Mouse (Mus musculus) embryonic facial prominence, embryonic 14.5 days (tissue): ENCODE data around the gene Utp14b. TPM values are rescaled to one million over a fixed set of nuclear protein-coding genes. Genes with fewer than 3 reads are reported as not detected.
A peak's percentile ranks its signal among the peaks of the same experiment; 100 is the strongest.

Experiments
- ATAC-seq: fragments of 200-750 bp; cut with Nextera tagmentation; 2 replicates; pipeline ENCODE4 v1.8.0; 2017; ENCODE audit warnings: low read depth, moderate number of reproducible peaks, moderate TSS enrichment
- DNase-seq: peaks from one replicate; pipeline ENCODE4 v3.0.0-alpha.2; 2015; ENCODE audit warnings: low spot score
- H3K27ac ChIP-seq: fragments of 300-500 bp; sonication (generic); replicated peaks from 2 replicates; pipeline ENCODE4 v1.5.1; 2014; ENCODE audit warnings: low read depth, mild to moderate bottlenecking, low read length, moderate library complexity
- H3K27me3 ChIP-seq: fragments of 300-500 bp; sonication (generic); replicated peaks from 2 replicates; pipeline ENCODE4 v1.6.1; 2014; ENCODE audit warnings: low read length; ENCODE audit not compliant: control insufficient read depth, insufficient read depth
- H3K36me3 ChIP-seq: fragments of 300-500 bp; sonication (generic); 2 replicates; pipeline ENCODE4 v1.6.1; 2014; ENCODE audit warnings: low read length, mixed read lengths; ENCODE audit not compliant: control insufficient read depth, insufficient read depth
- H3K4me1 ChIP-seq: fragments of 300-500 bp; sonication (generic); 2 replicates; pipeline ENCODE4 v1.6.1; 2014; ENCODE audit warnings: antibody characterized with exemption, low read length; ENCODE audit not compliant: control insufficient read depth, insufficient read depth
- H3K4me2 ChIP-seq: fragments of 300-500 bp; sonication (generic); 2 replicates; pipeline ENCODE4 v1.6.1; 2014; ENCODE audit warnings: low read depth, mild to moderate bottlenecking, low read length, moderate library complexity, mixed read lengths
- H3K4me3 ChIP-seq: fragments of 300-500 bp; sonication (generic); 2 replicates; pipeline ENCODE4 v1.5.1; 2014; ENCODE audit warnings: low read depth, mild to moderate bottlenecking, low read length
- H3K9ac ChIP-seq: fragments of 300-500 bp; sonication (generic); 2 replicates; pipeline ENCODE4 v1.6.1; 2014; ENCODE audit warnings: low read depth, mild to moderate bottlenecking, low read length, moderate library complexity, mixed read lengths
- H3K9me3 ChIP-seq: fragments of 300-500 bp; sonication (generic); 2 replicates; pipeline ENCODE4 v1.6.1; 2016; ENCODE audit warnings: low read length; ENCODE audit not compliant: control insufficient read depth
- WGBS: fragments of 180-500 bp; shearing (Covaris S2); extraction: QIAGEN DNeasy Blood & Tissue Kit; methylation state at CpG from one replicate; pipeline ENCODE4 v1.1.7; 2014; 5-methylcytosine and 5-hydroxymethylcytosine counted together
- polyA plus RNA-seq: library from polyadenylated mRNA; unstranded; fragments of >200 nt; fragmentation: Nextera tagmentation; extraction: Ambion mirVana; gene quantifications from 2 replicates; pipeline ENCODE4 v1.2.1, GENCODE M21; 2014

Gene Utp14b
- polyA plus RNA-seq, result 3.7 and 4.8 TPM in 2 replicates

- Histone ChIP-seq H3K4me2 (peak within 1 kb of the TSS; percentile 82), H3K27ac (peak within 1 kb of the TSS; percentile 97), H3K4me1 (peaks cover 20% of the 10 kb centered on the region), H3K36me3 (no peaks in the 10 kb centered on the region), H3K9me3 (no peaks in the 10 kb centered on the region), H3K27me3 (no peaks in the 10 kb centered on the region), H3K9ac (peak within 1 kb of the TSS; percentile 96), H3K4me3 (peak within 1 kb of the TSS; percentile 93)
- DNase-seq, result peak; percentile 99
- WGBS, result 1% methylated on average over 33 of the region's 104 CpGs
- ATAC-seq, result peak; percentile 100
These were observed at the start of gene Utp14b, which contains the start of gene Acsl3 for GRCm38 (mm10) chr1:78657671-78658440. Gene Utp14b, plus strand, starts transcription at chr1:78658038. Gene Acsl3, plus strand, starts transcription at chr1:78657825.

GRCm38 (mm10) chr1:78609134-78609907, 48.5 kb upstream of the Utp14b start:
- 16% methylated on average over 12 of the region's 12 CpGs for WGBS
- Histone ChIP-seq H3K4me2 (no peak overlapping the region), H3K36me3 (no peaks in the 10 kb centered on the region), H3K9me3 (no peaks in the 10 kb centered on the region), H3K27ac (0 out of 2 replicates have a peak overlapping the region, but pooled peaks have one; percentile 10), H3K27me3 (no peaks in the 10 kb centered on the region), H3K4me3 (no peak overlapping the region), H3K4me1 (peaks cover 7% of the 10 kb centered on the region; the same call in 1 of the 2 replicates), H3K9ac (no peak overlapping the region)
- DNase-seq (peak; percentile 60), ATAC-seq (peak; percentile 41; the same call in 1 of the 2 replicates)

GRCm38 (mm10) chr1:78611039-78611438, 46.8 kb upstream of the Utp14b start:
- H3K27ac ChIP-seq, result no peak overlapping the region
- no peak overlapping the region for H3K4me2 ChIP-seq
- peaks cover 7% of the 10 kb centered on the region; the same call in 1 of the 2 replicates for H3K4me1 ChIP-seq
- no peaks in the 10 kb centered on the region for H3K9me3 ChIP-seq
- H3K9ac ChIP-seq, result no peak overlapping the region
- no peaks in the 10 kb centered on the region for H3K27me3 ChIP-seq
- no peaks in the 10 kb centered on the region for H3K36me3 ChIP-seq
- ATAC-seq, result peak; percentile 70
- no peak overlapping the region for H3K4me3 ChIP-seq
- DNase-seq, result peak; percentile 50
- WGBS, result 50% methylated on average over 4 of the region's 4 CpGs

- 65% methylated on average over 1 of the region's 1 CpGs for WGBS
- H3K9ac ChIP-seq, result no peak overlapping the region
- DNase-seq (no peak), ATAC-seq (no peak)
- H3K9me3 ChIP-seq, result no peaks in the 10 kb centered on the region
- no peak overlapping the region for H3K27ac ChIP-seq
- no peaks in the 10 kb centered on the region for H3K36me3 ChIP-seq
- H3K4me3 ChIP-seq, result no peak overlapping the region
- no peaks in the 10 kb centered on the region for H3K27me3 ChIP-seq
- peaks cover 7% of the 10 kb centered on the region; the same call in 1 of the 2 replicates for H3K4me1 ChIP-seq
- no peak overlapping the region for H3K4me2 ChIP-seq
These were observed 44.9 kb upstream of the Utp14b start for GRCm38 (mm10) chr1:78612959-78613358.

GRCm38 (mm10) chr1:78624352-78624751, 33.5 kb upstream of the Utp14b start:
- H3K4me2 ChIP-seq, result no peak overlapping the region
- H3K36me3 ChIP-seq, result no peaks in the 10 kb centered on the region
- no peaks in the 10 kb centered on the region for H3K4me1 ChIP-seq
- H3K27me3 ChIP-seq, result no peaks in the 10 kb centered on the region
- no peak overlapping the region for H3K9ac ChIP-seq
- 87% methylated on average over 2 of the region's 2 CpGs for WGBS
- DNase-seq (no peak), ATAC-seq (no peak)
- no peak overlapping the region for H3K27ac ChIP-seq
- no peak overlapping the region for H3K4me3 ChIP-seq
- H3K9me3 ChIP-seq, result no peaks in the 10 kb centered on the region

- Histone ChIP-seq H3K4me3 (no peak overlapping the region), H3K9me3 (no peaks in the 10 kb centered on the region), H3K9ac (no peak overlapping the region), H3K4me1 (no peaks in the 10 kb centered on the region), H3K27ac (no peak overlapping the region), H3K27me3 (no peaks in the 10 kb centered on the region), H3K36me3 (no peaks in the 10 kb centered on the region), H3K4me2 (no peak overlapping the region)
- peak; percentile 34 for DNase-seq
- ATAC-seq, result no peak
- WGBS, result 57% methylated on average over 3 of the region's 3 CpGs
These were observed 23.4 kb upstream of the Utp14b start for GRCm38 (mm10) chr1:78634486-78634885.

- Histone ChIP-seq H3K27ac (no peak overlapping the region), H3K36me3 (no peaks in the 10 kb centered on the region), H3K9me3 (no peaks in the 10 kb centered on the region), H3K27me3 (no peaks in the 10 kb centered on the region), H3K4me1 (peaks cover 11% of the 10 kb centered on the region; the same call in 1 of the 2 replicates), H3K4me2 (no peak overlapping the region), H3K4me3 (no peak overlapping the region), H3K9ac (no peak overlapping the region)
- ATAC-seq (no peak), DNase-seq (no peak)
These were observed 17.0 kb upstream of the Utp14b start for GRCm38 (mm10) chr1:78640871-78641270.

GRCm38 (mm10) chr1:78641791-78642190, 16.0 kb upstream of the Utp14b start:
- 92% methylated on average over 3 of the region's 3 CpGs for WGBS
- DNase-seq, result no peak
- ATAC-seq, result no peak
- H3K9me3 ChIP-seq, result no peaks in the 10 kb centered on the region
- H3K27ac ChIP-seq, result no peak overlapping the region
- no peak overlapping the region for H3K9ac ChIP-seq
- H3K4me2 ChIP-seq, result no peak overlapping the region
- no peak overlapping the region for H3K4me3 ChIP-seq
- no peaks in the 10 kb centered on the region for H3K36me3 ChIP-seq
- peaks cover 11% of the 10 kb centered on the region; the same call in 1 of the 2 replicates for H3K4me1 ChIP-seq
- no peaks in the 10 kb centered on the region for H3K27me3 ChIP-seq
